Mouse (Mus musculus) hindbrain, embryonic 14.5 days (tissue): ENCODE measurements around the gene Armh3. TPM values are rescaled to one million over a fixed set of nuclear protein-coding genes. Genes with fewer than 3 reads are reported as not detected.

ENCODE experiments used
- polyA plus RNA-seq: library from polyadenylated mRNA; unstranded; fragments of >200 nt; fragmentation: Nextera tagmentation; extraction: Ambion mirVana; gene quantifications from 2 replicates; pipeline ENCODE4 v1.2.1, GENCODE M21; 2014

Armh3 gene
- polyA plus RNA-seq, 1 experiment from 2014 or later: 18.7 TPM

Other genes with a start within 250 kb of the Armh3 start
- 6.9 and 7.2 TPM in 2 replicates for gene Npm3, start 248.9 kb downstream of the Armh3 start, polyA plus RNA-seq
- 88.2 and 95.4 TPM in 2 replicates for gene Mgea5, start 214.7 kb downstream of the Armh3 start, polyA plus RNA-seq
- gene Kcnip2, start 182.4 kb downstream of the Armh3 start, polyA plus RNA-seq: 14.1 and 17.6 TPM in 2 replicates
- 2.9 and 3.1 TPM in 2 replicates for gene Hps6, start 5.0 kb upstream of the Armh3 start, polyA plus RNA-seq
- 19.1 and 29.6 TPM in 2 replicates for gene Pprc1, start 46.4 kb upstream of the Armh3 start, polyA plus RNA-seq
- gene Ldb1, start 46.7 kb upstream of the Armh3 start, polyA plus RNA-seq: 92.2 and 95.4 TPM in 2 replicates
- 58.1 and 63.2 TPM in 2 replicates for gene Nolc1, start 77.4 kb upstream of the Armh3 start, polyA plus RNA-seq
- gene Elovl3, start 133.4 kb upstream of the Armh3 start, polyA plus RNA-seq: not detected in 2 replicates
- gene Pitx3, start 149.8 kb upstream of the Armh3 start, polyA plus RNA-seq: not detected in 2 replicates
- gene Gbf1, start 154.0 kb upstream of the Armh3 start, polyA plus RNA-seq: 64.5 and 68.3 TPM in 2 replicates